Mouse (Mus musculus): ENCODE results near the gene Lat.
"Not testable (repeated sequence)": the region's sequence is repeated elsewhere in the genome, so short reads cannot be mapped to it uniquely, and the experiment has no call there.

- not testable (repeated sequence) for TF ChIP-seq CTCF (IDR thresholded peaks at IDR 0.05; ENCODE audit: control insufficient read depth, insufficient read depth, insufficient read length); MAX (IDR thresholded peaks at IDR 0.05); CEBPB (IDR thresholded peaks at IDR 0.05; ENCODE audit: low read depth); USF1 (IDR thresholded peaks at IDR 0.05; ENCODE audit: low read depth); MYOD1 (IDR thresholded peaks at IDR 0.05; ENCODE audit: control insufficient read depth, insufficient read length, low read depth); MYOG (IDR thresholded peaks at IDR 0.05; ENCODE audit: control insufficient read depth, extremely low read depth, insufficient read length)
These were observed 43.6 kb downstream of the Lat start for GRCm38 (mm10) chr7:126325576-126326273.
